Mouse (Mus musculus) layer of hippocampus, postnatal 14 days (tissue): ENCODE results near the gene Aamp. TPM values are rescaled to one million over a fixed set of nuclear protein-coding genes. Genes with fewer than 3 reads are reported as not detected.

Source experiments
- DNase-seq, 2 experiments: peaks; one replicate each; pipeline ENCODE4 v3.0.0; 2021 to 2022; ENCODE audit warnings: low spot score in 2 of 2, mixed read lengths in 1 of 2
- total RNA-seq, 2 experiments: library from RNA; stranded (reverse); gene quantifications; 2 replicates each; pipeline ENCODE4 v1.2.3; 2021

The Aamp gene
- total RNA-seq, 2 experiments from 2014 or later = 143 to 145 TPM

DNA sequence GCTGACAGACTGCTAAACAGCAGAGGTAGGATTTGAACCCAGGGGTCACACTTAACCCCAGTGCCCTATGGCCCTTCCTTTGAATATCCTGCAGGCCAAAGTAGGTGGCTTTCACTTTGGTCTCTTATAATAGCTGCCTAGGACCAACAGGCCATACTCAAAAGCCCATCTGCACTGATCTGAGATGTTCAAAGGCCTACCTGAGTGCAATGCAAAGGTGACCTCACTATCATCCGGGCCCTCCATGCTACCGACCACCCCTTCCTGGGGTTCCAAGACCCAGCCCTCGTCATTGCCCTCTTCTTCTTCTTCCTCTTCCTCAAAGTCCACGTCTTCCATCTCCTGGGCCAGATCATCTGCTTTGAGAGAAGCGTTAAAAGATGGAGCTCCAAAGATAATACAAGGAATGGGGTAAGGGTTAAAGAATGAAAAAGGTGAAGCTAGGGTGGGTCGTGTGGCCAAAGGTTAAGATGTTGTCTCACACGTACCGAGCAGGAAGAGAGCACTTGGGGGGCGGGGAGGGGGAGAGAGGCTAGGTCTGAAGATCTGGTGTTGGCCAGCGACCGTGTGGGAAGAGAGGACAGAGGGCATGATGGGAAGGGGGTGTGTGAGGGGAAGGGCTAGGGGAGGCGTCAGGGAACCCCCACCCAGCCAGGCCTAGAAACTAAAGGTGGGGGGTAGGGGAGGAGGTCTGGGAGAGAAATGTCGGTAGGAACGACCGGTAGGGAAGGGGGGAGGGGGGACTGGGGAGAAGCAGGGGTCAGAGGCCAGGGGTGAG, 663 bp downstream of the Aamp start:
- DNase-seq = peak in 1 of 2 experiments; percentile 62

GRCm38 (mm10) chr1:74282896-74283625, 1.5 kb downstream of the Aamp start:
- no peak for DNase-seq

- DNase-seq = no peak
These were observed 2.7 kb downstream of the Aamp start for GRCm38 (mm10) chr1:74281886-74282285.

DNA sequence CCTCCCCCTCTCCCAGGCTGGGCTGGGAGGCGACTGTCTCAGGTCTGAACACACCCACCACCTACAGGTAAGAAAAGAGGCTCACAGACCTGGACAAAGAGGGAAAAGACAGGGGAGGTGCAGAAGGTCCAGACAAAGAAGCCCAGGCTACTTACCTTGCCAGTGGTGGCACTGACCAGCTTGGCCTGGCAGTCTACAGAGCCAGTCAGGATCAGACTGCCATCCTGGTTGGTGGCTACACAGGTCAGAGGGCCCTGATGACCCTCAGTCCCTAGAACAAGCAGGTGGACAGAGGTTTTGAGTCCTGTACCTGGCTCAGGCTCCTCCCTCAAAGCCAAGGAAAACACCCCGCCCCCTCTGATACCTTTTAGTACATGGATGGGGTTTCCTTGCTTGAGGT, 3.2 kb downstream of the Aamp start:
- no peak for DNase-seq

- no peak for DNase-seq
These were observed 3.8 kb downstream of the Aamp start for GRCm38 (mm10) chr1:74280591-74281325.

- no peak for DNase-seq
These were observed 5.5 kb downstream of the Aamp start for GRCm38 (mm10) chr1:74278988-74279387.

- DNase-seq = no peak
These were observed 6.0 kb downstream of the Aamp start, which contains the start of gene Gpbar1 for GRCm38 (mm10) chr1:74278538-74278937. TSS of gene Gpbar1 (plus strand) at chr1:74278550.

- no peak for DNase-seq
These were observed 6.5 kb downstream of the Aamp start for GRCm38 (mm10) chr1:74277883-74278537.

GRCm38 (mm10) chr1:74277041-74277440, 7.5 kb downstream of the Aamp start:
- no peak for DNase-seq

DNA sequence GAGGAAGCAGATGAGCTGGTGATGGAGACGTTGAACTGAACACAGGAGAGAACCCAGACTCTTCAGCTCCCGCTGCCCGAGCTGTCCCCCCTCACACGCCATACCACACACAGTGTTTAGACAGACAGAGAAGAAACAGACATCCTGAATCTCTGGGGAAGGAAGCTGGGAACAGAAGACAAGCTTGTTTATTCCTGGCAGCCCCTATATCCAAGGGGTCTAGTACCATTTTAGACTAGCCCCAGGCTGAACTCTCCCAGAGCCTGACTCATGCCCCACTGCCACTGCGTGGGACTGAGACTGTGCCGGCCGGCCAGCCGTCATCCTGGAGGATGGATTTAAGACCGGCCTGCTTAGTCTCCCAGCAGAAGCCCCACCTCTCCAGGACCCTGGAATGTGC, 9.5 kb downstream of the Aamp start:
- DNase-seq = no peak

DNA sequence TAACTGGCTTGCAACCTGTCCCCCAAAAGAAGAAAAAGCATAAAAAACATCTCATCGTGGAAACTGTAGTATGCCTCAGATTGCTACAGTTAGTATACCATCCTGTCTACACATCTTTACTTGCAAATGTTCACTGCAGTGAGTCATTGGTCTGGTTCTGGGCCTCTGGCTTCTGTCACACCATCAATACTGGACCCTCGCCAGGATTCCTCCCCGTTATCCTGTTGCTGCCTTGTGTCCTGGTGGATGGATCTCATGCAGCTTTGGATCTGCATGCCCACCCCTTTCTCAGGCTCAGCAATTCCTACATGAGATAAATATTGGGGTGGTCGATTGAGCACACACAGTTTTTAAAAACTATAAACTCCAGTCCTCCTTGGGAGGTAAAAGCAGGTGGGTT, 12.9 kb downstream of the Aamp start:
- DNase-seq = no peak

DNA sequence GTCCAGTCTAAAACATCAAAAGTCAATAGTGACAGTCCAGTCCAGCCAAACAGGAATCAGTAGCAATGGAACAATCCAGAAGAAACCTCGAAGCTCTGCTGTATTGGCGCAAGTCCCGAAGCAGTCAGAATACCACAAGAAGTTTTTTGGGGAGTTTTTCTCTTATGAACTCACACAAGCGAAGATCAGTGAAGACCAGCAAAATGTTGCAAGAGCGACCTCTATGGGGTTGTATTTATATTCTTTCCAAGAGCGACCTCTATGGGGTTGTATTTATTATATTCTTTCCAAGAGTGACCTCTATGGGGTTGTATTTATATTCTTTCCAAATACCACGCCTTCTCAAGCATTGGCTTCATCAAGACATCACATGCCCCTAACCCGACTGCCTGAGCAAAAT, 15.8 kb downstream of the Aamp start:
- no peak for DNase-seq

DNA sequence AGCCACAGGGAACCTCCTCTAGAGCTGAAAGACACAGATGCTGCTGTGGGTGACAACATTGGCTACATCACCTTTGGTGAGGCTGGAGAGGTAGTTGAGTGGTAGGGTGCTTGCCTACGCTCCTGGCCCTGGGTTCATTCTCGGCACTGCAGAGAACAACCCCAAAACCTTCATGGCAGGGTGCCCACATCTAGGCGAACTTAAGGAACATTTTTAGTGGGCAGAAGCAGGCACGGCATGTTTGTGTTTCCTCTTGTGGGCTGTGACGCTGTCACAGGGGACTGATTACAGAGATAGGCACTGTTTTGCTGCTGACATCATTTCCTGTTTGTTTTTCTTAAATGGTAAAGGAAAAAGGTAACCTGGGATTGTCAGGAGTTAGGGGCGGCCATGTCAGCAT, 22.0 kb downstream of the Aamp start:
- DNase-seq = no peak

DNA sequence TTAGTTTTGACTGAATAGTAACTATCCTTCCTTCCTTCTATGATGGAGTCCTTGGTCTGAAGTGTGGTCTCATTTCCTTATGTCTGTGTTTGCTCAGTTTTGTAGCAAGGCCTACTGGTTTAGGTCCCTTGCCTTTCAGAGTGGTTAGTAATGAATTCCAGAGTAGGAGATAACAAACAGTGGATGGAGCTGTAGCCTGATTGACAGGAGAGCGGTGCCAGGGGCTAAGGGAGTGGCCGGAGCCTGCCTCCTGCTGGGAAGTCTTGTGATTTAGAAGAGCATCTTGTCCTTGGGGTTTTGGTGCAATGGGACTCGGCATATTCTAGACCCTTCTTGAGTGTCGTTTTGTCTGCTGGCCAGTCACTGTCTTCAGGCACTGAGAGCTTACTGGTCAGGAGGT, 27.8 kb downstream of the Aamp start:
- no peak for DNase-seq

- no peak for DNase-seq
These were observed 28.7 kb downstream of the Aamp start for GRCm38 (mm10) chr1:74255704-74256345.

- DNase-seq = no peak
These were observed 34.4 kb downstream of the Aamp start for GRCm38 (mm10) chr1:74250096-74250495.

DNA sequence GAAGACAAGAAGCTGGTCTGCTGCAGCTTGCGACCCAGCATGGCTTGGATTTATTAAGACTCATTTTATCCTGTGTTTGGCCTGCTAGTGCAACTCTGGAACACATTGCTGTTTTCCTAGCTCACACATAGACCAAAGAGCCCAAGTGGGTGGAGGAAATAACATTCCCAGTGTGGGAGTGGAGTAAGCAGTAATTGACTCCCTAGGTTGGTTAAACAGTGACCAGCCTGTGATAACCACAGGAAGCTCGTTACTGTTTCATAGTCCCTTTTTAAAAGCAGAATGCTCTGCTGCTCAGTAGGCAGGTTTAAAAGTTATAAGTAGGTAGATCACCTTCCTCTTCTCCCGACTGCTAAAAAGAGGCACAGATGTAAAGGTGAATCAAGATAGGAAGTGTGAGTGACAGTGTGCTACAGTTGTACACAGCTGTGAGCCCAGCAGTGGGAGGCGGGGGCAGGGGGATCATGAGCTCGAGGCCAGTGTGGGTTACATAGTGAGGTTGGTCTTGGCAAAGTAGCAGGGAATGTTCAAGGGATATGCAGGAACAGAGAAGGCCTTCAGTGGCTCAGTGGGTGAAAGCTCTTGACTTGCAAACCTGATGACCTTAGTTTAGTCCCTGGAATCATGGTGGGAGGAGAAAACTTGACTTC, 35.1 kb downstream of the Aamp start:
- no peak for DNase-seq

DNA sequence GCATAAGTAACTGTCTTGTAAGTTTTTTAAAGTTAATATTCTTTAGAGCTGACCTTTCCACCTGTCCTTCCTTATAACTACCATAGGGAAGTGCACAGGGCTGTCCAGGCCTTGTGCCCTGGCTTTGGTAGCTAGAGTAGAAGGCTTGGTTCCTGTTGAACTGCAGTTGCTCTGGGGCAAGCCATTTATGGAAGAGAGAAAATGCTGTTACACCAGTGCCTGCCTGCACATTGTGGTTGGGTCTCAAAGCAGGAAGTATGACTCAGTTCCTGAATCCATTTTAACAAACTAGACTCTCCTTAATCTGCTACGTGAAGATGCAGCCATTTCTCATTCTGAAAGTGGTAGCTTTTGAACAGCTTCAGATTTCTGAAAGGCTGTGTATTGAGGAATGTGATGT, 35.7 kb downstream of the Aamp start:
- no peak for DNase-seq

DNA sequence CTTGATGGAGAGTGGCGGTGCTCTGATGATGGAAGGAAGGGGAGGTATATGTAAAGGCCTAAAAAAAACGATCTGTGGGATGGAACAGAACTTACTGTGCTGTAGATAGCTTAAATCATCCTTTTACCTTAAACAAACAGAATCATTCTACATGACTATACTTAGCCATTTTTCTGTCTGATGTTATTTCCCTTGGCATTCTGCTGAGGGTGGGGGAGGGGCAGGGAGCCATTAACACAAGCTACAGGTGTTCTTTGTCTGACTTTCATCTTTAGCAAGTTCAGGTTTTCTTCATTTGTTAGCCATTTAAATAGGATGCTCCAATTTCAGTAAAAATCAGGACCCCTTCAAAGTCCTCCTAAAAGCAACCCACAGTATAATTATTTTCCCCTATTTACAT, 39.0 kb downstream of the Aamp start:
- no peak for DNase-seq

DNA sequence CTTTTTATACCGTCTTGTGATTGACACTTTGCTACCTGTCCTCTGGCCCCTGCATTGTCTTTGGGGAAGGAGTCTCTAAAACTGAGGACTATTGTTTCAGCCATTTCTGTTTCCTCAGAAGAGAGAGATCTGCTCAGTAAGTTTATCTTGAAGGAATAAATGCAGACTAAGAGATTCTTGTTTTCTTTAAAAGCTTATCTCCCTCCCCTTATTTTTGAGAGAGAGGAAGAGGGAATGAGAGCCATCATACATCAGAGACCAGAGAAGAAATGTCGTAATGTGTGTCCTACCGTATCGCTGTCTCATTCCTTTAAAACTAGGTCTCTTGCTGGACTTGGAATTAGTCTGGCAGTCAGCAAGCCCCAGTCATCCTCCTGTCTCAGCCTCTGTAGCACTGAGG, 43.7 kb downstream of the Aamp start:
- DNase-seq = no peak
